Mouse (Mus musculus) thymus, postnatal 25 days (tissue): ENCODE measurements around the gene Vamp5.

Source experiments
- DNase-seq: peaks from one replicate; pipeline ENCODE4 v3.0.0; 2022

Vamp5 gene

GRCm38 (mm10) chr6:72389471-72389940 lies 9.2 kb upstream of the Vamp5 start:
- no peak for DNase-seq

GRCm38 (mm10) chr6:72388791-72389329 lies 8.6 kb upstream of the Vamp5 start:
- DNase-seq, result no peak

GRCm38 (mm10) chr6:72388266-72388665 lies 8.0 kb upstream of the Vamp5 start:
- no peak for DNase-seq

GRCm38 (mm10) chr6:72387816-72388215 lies 7.5 kb upstream of the Vamp5 start:
- DNase-seq, result no peak

GRCm38 (mm10) chr6:72386561-72386960 lies 6.3 kb upstream of the Vamp5 start:
- no peak for DNase-seq

GRCm38 (mm10) chr6:72385258-72385657 lies 5.0 kb upstream of the Vamp5 start:
- DNase-seq, result no peak

- DNase-seq, result no peak
Observed at GRCm38 (mm10) chr6:72383952-72384351, 3.7 kb upstream of the Vamp5 start.

- no peak for DNase-seq
Observed at GRCm38 (mm10) chr6:72383142-72383820, 3.0 kb upstream of the Vamp5 start.

- no peak for DNase-seq
Observed at GRCm38 (mm10) chr6:72382494-72382893, 2.2 kb upstream of the Vamp5 start.

- no peak for DNase-seq
Observed at GRCm38 (mm10) chr6:72379377-72380130, 714 bp downstream of the Vamp5 start.

GRCm38 (mm10) chr6:72378510-72379234 lies 1.6 kb downstream of the Vamp5 start:
- no peak for DNase-seq

- DNase-seq, result no peak
Observed at GRCm38 (mm10) chr6:72374820-72375563, 5.3 kb downstream of the Vamp5 start.

GRCm38 (mm10) chr6:72374206-72374605 lies 6.1 kb downstream of the Vamp5 start:
- DNase-seq, result no peak

- no peak for DNase-seq
Observed at GRCm38 (mm10) chr6:72373184-72373583, 7.1 kb downstream of the Vamp5 start.

GRCm38 (mm10) chr6:72371571-72371970 lies 8.7 kb downstream of the Vamp5 start:
- DNase-seq, result no peak

GRCm38 (mm10) chr6:72371147-72371546 lies 9.1 kb downstream of the Vamp5 start:
- DNase-seq, result no peak

GRCm38 (mm10) chr6:72370091-72370490 lies 10.2 kb downstream of the Vamp5 start:
- DNase-seq, result no peak

- no peak for DNase-seq
Observed at GRCm38 (mm10) chr6:72369557-72369956, 10.7 kb downstream of the Vamp5 start.

- DNase-seq, result no peak
Observed at GRCm38 (mm10) chr6:72367460-72367974, 12.8 kb downstream of the Vamp5 start.

- no peak for DNase-seq
Observed at GRCm38 (mm10) chr6:72366844-72367443, 13.3 kb downstream of the Vamp5 start, which contains the start of gene Rnf181. TSS of gene Rnf181 (minus strand) at chr6:72366956.

- no peak for DNase-seq
Observed at GRCm38 (mm10) chr6:72366304-72366703, 14.0 kb downstream of the Vamp5 start.

- DNase-seq, result no peak
Observed at GRCm38 (mm10) chr6:72364985-72365384, 15.3 kb downstream of the Vamp5 start.
